Mouse (Mus musculus): ENCODE results near the gene Tmem208. TPM values are rescaled to one million over a fixed set of nuclear protein-coding genes. Genes with fewer than 3 reads are reported as not detected.
A peak's percentile ranks its signal among the peaks of the same experiment; 100 is the strongest.

The Tmem208 gene
- polyA plus RNA-seq, 1 experiment from 2014 or later = 105 TPM

- Histone ChIP-seq H3K9me3 (ENCODE audit: control insufficient read depth, low read length) (no peaks in the 10 kb centered on the region), H3K4me2 (replicated peaks; ENCODE audit: low read depth) (0 out of 2 replicates have a peak overlapping the region, but pooled peaks have one; percentile 11), H3K27me3 (ENCODE audit: control insufficient read depth, insufficient read depth, low read length) (no peaks in the 10 kb centered on the region), H3K4me1 (replicated peaks; ENCODE audit: control insufficient read depth, insufficient read depth) (peaks cover 23% of the 10 kb centered on the region), H3K36me3 (ENCODE audit: control insufficient read depth, insufficient read depth, low read length) (no peaks in the 10 kb centered on the region), H3K27ac (replicated peaks) (peak overlapping the region; percentile 69), H3K9ac (ENCODE audit: low read length) (no peak overlapping the region), H3K4me3 (ENCODE audit: low read depth, low read length) (no peak overlapping the region)
- ATAC-seq (ENCODE audit: low FRiP score, low TSS enrichment) (no peak), DNase-seq (ENCODE audit: low spot score) (peak; percentile 56)
- no peak for TF ChIP-seq CTCF (IDR thresholded peaks at IDR 0.05; ENCODE audit: low read depth)
- no peak for TF ChIP-seq EP300 (optimal IDR thresholded peaks at IDR 0.05)
- WGBS = 31% methylated on average over 8 of the region's 8 CpGs
Measured at GRCm38 (mm10) chr8:105343791-105344574, 17.8 kb downstream of the Tmem208 start.

GRCm38 (mm10) chr8:105345061-105345975 lies 19.2 kb downstream of the Tmem208 start:
- Histone ChIP-seq H3K4me3 (ENCODE audit: low read depth, low read length) (no peak overlapping the region), H3K9me3 (ENCODE audit: control insufficient read depth, low read length) (no peaks in the 10 kb centered on the region), H3K4me2 (replicated peaks; ENCODE audit: low read depth) (peak overlapping the region; percentile 94), H3K4me1 (replicated peaks; ENCODE audit: control insufficient read depth, insufficient read depth) (peaks cover 21% of the 10 kb centered on the region), H3K9ac (ENCODE audit: low read length) (peak overlapping the region; percentile 23; the same call in 1 of the 2 replicates), H3K27me3 (ENCODE audit: control insufficient read depth, insufficient read depth, low read length) (no peaks in the 10 kb centered on the region), H3K27ac (replicated peaks) (peak overlapping the region; percentile 69), H3K36me3 (ENCODE audit: control insufficient read depth, insufficient read depth, low read length) (no peaks in the 10 kb centered on the region)
- peak; percentile 51 for DNase-seq (ENCODE audit: low spot score)
- TF ChIP-seq CTCF (IDR thresholded peaks at IDR 0.05; ENCODE audit: low read depth) (no peak), EP300 (optimal IDR thresholded peaks at IDR 0.05) (no peak)
- no peak for ATAC-seq (ENCODE audit: low FRiP score, low TSS enrichment)
- 39% methylated on average over 7 of the region's 7 CpGs for WGBS

GRCm38 (mm10) chr8:105346611-105347427 lies 20.7 kb downstream of the Tmem208 start:
- H3K4me3 ChIP-seq (ENCODE audit: low read depth, low read length) = peak overlapping the region; percentile 76
- H3K27me3 ChIP-seq (ENCODE audit: control insufficient read depth, insufficient read depth, low read length) = no peaks in the 10 kb centered on the region
- no peaks in the 10 kb centered on the region for H3K9me3 ChIP-seq (ENCODE audit: control insufficient read depth, low read length)
- DNase-seq (ENCODE audit: low spot score) (peak; percentile 88), ATAC-seq (ENCODE audit: low FRiP score, low TSS enrichment) (peak; percentile 55)
- peaks cover 12% of the 10 kb centered on the region; the same call in 1 of the 2 replicates for H3K4me1 ChIP-seq (replicated peaks; ENCODE audit: control insufficient read depth, insufficient read depth)
- H3K9ac ChIP-seq (ENCODE audit: low read length) = peak overlapping the region; percentile 74
- peak overlapping the region; percentile 94 for H3K4me2 ChIP-seq (replicated peaks; ENCODE audit: low read depth)
- H3K27ac ChIP-seq (replicated peaks) = peak overlapping the region; percentile 91
- no peaks in the 10 kb centered on the region for H3K36me3 ChIP-seq (ENCODE audit: control insufficient read depth, insufficient read depth, low read length)
- TF ChIP-seq CTCF (IDR thresholded peaks at IDR 0.05; ENCODE audit: low read depth) = peak; percentile 24; the same call in 1 of the 2 replicates
- no peak for TF ChIP-seq EP300 (optimal IDR thresholded peaks at IDR 0.05)
- 1% methylated on average over 34 of the region's 34 CpGs for WGBS

GRCm38 (mm10) chr8:105347428-105348221 lies 21.5 kb downstream of the Tmem208 start, which contains the start of gene Fhod1:
Gene Fhod1, minus strand, starts transcription at chr8:105347953.
- H3K9ac ChIP-seq (ENCODE audit: low read length) = peak within 1 kb of the TSS; percentile 74
- H3K36me3 ChIP-seq (ENCODE audit: control insufficient read depth, insufficient read depth, low read length) = no peaks in the 10 kb centered on the region
- ATAC-seq (ENCODE audit: low FRiP score, low TSS enrichment) = peak; percentile 92
- peak within 1 kb of the TSS; percentile 76 for H3K4me3 ChIP-seq (ENCODE audit: low read depth, low read length)
- peak within 1 kb of the TSS; percentile 94 for H3K4me2 ChIP-seq (replicated peaks; ENCODE audit: low read depth)
- no peaks in the 10 kb centered on the region for H3K27me3 ChIP-seq (ENCODE audit: control insufficient read depth, insufficient read depth, low read length)
- WGBS = 0% methylated on average over 52 of the region's 53 CpGs
- DNase-seq (ENCODE audit: low spot score) = peak; percentile 97
- no peaks in the 10 kb centered on the region for H3K9me3 ChIP-seq (ENCODE audit: control insufficient read depth, low read length)
- TF ChIP-seq CTCF (IDR thresholded peaks at IDR 0.05; ENCODE audit: low read depth) (peak; percentile 53), EP300 (optimal IDR thresholded peaks at IDR 0.05) (no peak)
- peak within 1 kb of the TSS; percentile 91 for H3K27ac ChIP-seq (replicated peaks)
- H3K4me1 ChIP-seq (replicated peaks; ENCODE audit: control insufficient read depth, insufficient read depth) = peaks cover 12% of the 10 kb centered on the region; the same call in 1 of the 2 replicates

Data from stomach, postnatal 0 days (tissue).